Mouse (Mus musculus): ENCODE results near the gene Naa60.

Gene Naa60

DNA sequence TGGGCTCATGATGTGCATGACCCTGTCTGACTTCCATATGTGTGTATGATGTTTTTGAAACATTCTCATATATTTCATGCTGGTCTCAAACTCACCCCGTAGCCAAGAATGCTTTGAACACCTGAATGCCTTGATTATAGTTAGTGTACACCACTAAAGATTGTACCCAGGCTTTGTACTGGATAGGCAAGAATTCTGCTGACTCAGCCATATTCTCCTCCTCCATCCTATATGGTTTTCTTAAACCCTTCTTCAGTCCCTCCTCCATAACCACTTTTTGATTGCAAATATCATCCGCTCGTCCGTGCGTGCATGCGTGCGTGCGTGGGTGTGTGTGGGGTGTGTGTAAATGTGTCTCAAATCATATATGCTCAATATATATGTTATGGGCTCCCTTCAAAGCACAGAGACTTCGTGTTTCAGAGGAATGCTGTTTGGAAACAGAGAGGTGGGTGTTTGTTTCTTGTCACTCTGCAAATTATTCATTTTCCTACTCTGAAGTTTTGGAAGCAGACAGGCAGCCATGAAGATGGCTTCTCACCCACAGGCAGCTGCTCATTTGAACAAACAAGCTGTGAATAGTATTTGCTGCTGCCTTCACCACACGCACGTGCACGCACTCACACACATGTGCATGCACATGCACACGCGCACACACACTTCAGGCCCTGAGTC lies 19.6 kb downstream of the Naa60 start:
- no peak for DNase-seq

DNA sequence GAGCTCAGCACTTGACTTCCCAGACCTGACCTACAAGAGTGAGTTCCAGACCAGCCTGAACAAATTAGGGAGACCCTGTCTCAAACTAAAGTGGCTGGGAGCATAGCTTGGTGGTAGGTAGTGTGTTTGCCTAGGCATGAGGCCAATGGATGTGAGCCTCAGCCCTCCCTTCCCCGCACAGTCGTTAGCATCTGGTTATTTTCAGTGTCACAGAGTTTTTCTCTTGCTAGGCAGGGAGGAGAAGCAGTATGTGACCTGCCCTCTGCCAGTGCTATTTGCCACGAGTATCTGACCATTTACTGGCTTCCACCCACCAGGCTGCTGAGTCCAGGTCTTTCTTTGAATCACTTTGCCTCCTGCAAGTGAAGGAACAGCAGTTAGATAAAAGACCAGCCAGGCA lies 21.6 kb downstream of the Naa60 start:
- no peak for DNase-seq

DNA sequence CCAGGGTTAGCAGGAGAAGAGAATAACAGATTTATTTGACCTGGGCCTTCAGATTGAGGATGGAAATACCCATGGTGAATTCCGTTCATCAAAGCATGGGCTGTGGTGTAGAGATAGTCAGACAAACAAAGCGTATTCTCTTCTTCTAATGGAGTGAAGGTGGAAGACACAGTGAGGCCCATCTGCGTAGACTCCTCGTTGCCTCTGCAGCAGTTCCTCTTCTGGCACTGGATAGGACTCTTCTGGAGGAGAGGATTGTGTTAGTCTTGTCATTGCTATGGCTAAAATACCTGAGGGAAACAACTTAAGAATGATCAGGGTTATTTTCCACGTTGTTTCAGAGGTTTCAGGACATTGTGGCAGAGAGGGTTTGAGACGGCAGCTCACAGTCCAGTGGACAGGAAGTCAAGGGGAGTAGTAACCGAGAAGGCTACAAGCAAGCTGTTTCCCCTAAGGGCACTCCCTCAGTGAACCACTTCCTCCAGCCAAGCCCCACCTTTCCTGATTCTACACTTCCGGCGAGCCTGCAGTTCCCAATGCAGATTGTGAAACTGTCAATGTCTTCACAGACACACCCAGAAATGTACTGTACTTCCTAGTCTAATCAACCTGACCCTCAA lies 23.1 kb downstream of the Naa60 start:
- DNase-seq = no peak

DNA sequence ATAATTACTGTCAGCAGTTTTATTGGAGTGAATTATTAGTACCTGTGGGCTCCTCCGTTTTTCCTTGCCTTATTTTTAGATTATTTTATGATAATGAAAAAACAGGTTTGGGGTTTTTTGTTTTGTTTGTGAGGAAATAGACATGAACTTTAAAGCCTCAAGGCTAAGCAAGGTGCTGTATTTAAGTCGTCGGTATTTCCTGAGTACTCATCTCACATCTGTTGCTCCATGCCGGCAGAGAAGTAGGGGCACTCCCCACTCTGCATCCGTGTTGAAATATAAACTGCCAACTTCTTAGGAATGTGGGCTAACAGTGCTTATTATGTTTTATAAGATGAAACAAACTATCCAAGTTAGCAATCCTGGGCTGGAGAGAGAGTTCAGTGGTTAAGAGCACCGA lies 23.9 kb downstream of the Naa60 start:
- DNase-seq = no peak

DNA sequence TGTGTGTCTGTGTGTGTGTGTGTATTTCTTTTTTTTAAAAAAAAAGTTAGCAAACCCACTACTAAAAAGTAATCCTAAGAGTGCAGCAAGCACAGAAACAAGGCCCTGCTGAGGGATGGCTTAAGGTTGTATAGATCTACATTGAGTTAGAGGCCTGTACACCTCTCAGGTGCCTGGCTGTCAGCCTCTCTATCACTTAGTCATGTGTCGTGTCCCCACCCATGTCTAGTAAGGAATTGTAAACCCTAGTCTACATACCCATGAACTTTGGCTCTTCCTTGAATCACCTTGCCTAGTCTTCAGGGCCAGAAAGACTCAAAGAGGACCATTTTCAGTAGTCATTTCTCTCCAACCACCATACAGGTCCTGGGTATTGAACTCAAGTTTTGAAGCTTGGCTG lies 24.4 kb downstream of the Naa60 start:
- no peak for DNase-seq

DNA sequence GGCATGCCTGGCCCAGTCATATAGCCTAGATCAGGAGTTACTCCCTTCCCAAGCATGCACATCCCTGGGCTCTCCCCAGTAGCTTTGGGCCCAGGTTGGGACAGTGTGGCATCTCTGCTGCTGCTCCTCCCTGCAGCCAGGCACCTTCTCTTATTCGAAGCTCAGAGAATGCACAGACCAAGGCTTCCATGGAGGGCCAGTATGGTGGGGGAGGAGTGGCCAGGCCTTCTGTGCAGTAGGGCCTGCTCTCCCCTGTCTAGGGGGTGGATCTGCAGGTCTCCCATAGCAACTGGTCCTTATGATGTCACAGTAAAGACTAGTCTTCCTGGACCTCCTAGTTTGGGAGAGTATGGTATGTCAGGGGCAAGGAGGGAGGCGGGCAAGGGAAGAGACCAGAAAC lies 35.3 kb downstream of the Naa60 start:
- DNase-seq = peak in 1 of 2 experiments; percentile 10

DNA sequence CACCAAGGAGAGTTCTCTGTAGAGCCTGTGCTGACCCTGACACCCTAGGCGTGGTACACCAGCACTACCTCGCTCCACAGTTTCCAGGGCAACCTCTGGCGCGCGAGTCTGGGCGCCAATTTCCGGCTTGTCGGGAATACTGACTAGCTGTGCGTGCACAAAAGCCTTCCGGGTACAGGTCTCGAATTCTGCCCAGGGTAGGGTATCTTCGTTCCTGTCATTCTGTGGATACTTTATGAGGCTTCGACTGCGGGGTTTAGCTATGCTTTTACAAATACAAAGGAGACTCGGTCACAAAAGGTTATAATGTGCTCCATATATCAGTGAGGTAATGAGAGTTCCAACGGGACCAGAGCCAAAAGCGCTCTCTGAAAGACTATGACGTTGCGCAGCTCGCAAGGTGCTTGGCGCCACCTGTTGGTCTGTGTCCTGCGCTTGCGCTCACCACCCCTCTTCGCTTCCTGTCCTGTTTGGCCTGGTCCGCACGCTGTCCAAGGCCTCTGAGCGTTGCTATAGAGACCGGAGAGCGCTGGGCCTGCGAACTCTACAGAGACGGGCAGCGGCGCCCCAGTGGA lies 36.4 kb downstream of the Naa60 start, which contains the start of the genes 1700037C18Rik and Cluap1:
Gene 1700037C18Rik, minus strand, starts transcription at position 153 of the 575 bp plus-strand sequence.
Gene Cluap1, plus strand, starts transcription at position 265 of the 575 bp plus-strand sequence.
- peak; percentile 95 to 96 for DNase-seq

DNA sequence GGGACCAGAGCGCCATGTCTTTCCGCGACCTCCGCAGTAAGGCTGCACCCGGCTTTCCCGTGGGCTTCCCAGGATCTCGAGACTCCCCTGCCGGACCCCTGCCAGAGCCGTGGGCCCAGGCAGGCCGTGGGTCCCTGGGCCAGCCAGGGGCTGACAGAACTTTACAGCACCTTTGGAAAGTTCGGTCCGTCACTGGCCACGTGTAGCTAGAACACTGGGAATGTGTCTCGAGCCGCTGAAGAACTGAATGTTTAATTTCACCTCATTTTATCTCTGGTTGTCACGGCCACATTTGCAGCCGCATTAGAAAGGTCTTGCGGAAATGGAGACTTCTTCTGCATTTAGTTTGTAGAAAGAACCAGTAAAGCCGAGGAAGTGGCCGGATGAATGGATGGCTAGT lies 36.9 kb downstream of the Naa60 start:
- no peak for DNase-seq

DNA sequence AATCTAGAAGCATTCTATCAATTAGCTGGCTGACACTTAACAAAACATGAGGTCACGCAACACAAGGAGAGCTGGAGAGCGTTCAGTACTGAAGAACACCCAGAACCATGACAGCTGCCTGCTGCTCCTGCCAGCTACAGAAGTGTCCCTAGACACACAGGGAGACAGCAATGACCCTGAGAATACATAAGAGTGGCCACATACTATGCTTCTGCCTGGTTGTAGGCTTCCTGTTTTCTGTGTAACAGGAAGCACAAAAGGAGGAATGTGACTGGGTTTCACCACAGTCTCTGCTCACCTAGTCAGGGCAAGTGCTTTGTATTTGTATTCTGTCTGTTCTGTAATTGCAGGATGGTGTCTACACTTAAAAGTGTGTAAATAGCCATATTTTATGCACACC lies 48.6 kb downstream of the Naa60 start:
- no peak for DNase-seq

DNA sequence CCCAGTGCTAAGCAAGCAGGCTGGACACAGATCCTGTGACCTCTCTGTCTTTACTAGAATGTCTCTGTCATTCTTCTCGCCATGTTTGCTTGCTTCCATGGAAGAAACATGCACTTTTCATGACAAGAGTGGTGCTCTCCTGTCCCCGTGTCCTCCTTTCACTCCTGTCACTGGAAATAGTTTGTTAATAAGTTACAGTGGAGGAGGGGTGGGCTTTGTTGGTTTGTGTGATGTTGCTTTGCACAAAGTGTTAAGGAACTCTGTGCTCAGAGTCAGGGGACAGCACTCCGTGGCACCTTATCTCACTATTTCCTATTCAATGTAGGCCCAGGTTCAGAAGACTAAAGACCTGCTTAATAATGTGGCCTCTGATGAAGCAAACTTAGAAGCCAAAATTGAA lies 51.3 kb downstream of the Naa60 start:
- DNase-seq = no peak

DNA sequence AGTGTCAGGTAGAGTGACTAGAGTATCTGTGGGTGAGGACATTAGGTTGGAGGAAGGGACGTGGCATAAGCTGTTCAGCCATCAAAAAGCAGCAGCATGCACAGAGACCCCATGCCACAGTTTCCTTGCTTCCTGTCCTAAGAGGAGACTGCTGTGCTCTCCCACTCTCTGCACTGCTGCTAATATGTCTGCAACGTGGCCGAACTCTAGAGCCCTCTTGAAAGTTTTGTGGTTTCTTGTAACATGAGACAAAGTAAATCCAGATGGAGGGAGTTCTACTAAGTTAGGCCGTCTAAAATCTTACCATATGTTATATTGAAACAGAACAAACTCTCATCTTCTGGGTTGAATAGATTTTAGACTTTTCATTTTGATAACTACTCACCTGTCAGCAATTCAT lies 51.8 kb downstream of the Naa60 start:
- DNase-seq = no peak

DNA sequence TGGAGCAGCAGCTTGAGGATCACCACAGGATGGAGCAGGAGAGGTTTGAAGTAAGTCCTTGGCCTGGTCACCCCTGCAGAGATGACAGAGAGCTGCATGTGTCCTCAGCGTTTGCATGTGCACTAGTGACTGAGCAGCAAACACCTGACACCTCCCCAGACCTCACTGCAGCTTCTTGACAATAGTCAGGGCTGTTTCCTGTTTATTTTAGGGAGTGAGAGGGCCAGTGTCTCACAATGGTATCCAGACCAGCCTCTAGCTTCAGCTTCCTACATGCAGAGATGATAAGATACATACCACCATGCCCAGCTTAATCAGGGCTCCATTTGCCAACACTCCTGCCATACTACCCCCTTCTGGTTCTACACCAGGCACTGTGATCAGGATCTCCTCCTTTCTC lies 56.4 kb downstream of the Naa60 start:
- DNase-seq = no peak

DNA sequence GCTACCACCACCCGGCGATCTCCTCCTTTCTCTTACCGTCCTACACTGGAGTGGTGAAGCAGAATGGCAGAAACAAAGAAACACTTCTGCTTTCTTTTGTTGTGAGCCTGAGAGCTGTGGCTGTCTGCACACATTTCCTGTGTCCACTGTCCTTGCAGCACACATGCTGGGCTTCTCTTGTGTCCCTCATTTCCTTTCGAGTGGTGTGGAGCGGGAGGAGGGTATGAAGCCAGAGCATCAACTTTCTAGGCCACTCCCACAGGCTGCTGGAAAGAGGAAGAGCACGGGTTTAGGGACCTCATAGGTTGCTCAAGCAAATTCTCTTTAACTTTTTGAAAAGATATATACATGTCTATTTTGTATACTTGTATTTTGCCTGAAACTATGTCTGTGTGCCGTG lies 57.0 kb downstream of the Naa60 start:
- no peak for DNase-seq

DNA sequence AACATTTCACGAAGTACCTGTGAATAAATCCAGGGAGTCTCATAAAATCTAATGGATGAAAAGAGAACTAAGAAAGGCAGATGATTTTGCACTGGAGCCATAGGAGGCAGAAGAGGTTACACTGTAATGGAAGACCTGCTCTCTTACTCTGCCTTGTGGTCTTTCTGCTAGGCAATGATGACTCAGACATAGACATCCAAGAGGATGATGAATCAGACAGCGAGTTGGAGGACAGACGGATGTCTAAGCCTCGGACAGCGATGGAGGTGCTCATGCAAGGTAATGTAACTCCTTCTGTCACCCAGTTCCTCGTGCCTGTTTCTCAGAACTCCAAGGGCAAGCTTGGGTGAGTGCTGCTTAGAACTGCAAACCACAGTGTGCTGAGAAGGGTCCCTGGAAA lies 61.4 kb downstream of the Naa60 start:
- DNase-seq = no peak

DNA sequence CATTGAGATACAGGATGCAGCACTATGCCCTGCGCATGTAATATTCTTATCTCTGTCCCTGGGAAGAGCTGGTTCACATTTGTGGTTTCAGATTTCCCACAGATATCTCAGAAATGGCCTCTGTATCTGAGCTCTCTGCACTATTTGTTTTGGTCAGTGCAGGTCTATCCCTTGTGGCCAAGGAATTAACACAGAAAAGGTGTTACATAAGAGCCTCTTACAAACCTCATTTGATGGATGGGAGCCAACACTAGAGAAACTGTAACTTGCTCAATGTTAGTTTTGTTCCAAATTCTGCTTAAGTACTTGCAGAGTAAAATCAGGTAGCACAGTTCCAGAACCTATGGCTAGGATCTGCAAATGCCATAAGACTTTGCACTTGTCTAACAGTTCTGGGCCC lies 61.9 kb downstream of the Naa60 start:
- DNase-seq = no peak

DNA sequence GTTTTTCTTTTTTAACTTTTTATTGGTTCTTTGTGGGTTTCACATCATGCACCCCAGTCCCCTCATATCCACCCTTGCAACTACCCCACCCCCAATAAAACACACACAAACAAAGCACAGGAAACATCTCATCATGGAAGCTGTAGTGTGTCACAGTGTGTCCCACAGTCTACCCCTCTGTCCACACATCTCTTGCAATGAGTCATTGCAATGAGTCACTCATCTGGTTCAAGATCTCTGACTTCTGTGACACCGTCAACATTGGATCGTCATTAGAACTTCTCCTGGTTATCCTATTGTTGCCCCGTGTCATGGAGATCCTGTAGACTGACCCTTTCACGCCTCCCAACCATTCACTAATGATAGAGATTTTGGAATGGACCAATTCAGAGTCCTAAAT lies 62.5 kb downstream of the Naa60 start:
- DNase-seq = no peak

DNA sequence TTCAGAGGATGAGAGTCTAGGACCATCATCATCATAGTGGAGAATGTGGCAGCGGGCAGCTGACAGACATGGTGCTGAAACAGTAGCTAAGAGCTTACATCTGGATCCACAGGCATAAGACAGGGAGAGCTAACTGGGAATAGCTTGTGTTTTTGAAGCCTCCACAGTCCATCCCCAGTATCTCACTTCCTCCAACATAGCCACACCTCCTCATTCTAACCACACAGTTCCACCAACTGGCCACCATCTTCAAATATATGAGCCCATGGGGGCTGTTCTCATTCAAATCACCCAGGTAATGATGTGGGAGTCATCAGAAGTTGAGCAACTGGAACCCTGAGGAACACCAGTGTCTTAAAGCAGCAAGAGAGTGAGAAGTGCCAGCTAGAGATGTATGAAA lies 79.0 kb downstream of the Naa60 start:
- no peak for DNase-seq
